Mouse (Mus musculus) kidney, adult 10 weeks (tissue): ENCODE results near the gene Gm13305. TPM values are rescaled to one million over a fixed set of nuclear protein-coding genes. Genes with fewer than 3 reads are reported as not detected.

Source experiments
- polyA plus RNA-seq: library from polyadenylated mRNA; stranded (reverse); fragments of 350-450 nt; fragmentation: Illumina TruSeq; extraction: RNeasy Lipid Tissue Mini Kit (QIAGEN cat#74804); gene quantifications from one replicate; pipeline ENCODE4 v1.2.3, GENCODE M21; 2014; ENCODE audit warnings: low read depth, low replicate concordance

The Gm13305 gene
- not detected for polyA plus RNA-seq

GRCm38 (mm10) chr4:42168503-42168902 lies at the start of gene Gm13305:
Gene Gm13305, minus strand, starts transcription at chr4:42168603.

GRCm38 (mm10) chr4:42153136-42153535 lies 15.3 kb downstream of the Gm13305 start, which contains the start of gene Gm13306:
Gene Gm13306, plus strand, starts transcription at chr4:42153436.

GRCm38 (mm10) chr4:42114517-42114916 lies 53.9 kb downstream of the Gm13305 start, which contains the start of gene Gm13304:
Gene Gm13304, plus strand, starts transcription at chr4:42114817.

Other genes with a start within 250 kb of the Gm13305 start
- gene Gm20878, start 227.0 kb downstream of the Gm13305 start, polyA plus RNA-seq, result 0.93 TPM
- 0.40 TPM for gene Fam205a4, start 202.5 kb downstream of the Gm13305 start, polyA plus RNA-seq
- not detected for gene Gm21093, start 133.9 kb downstream of the Gm13305 start, polyA plus RNA-seq
- not detected for gene Gm3893, start 77.4 kb downstream of the Gm13305 start, polyA plus RNA-seq
- not detected for gene Gm13304, start 53.8 kb downstream of the Gm13305 start, polyA plus RNA-seq
- not detected for gene Gm13306, start 15.2 kb downstream of the Gm13305 start, polyA plus RNA-seq
- gene Gm10600, start 72.0 kb upstream of the Gm13305 start, polyA plus RNA-seq, result 0.53 TPM
- gene Ccl21b, start 87.2 kb upstream of the Gm13305 start, polyA plus RNA-seq, result not detected
- gene Gm21953, start 125.7 kb upstream of the Gm13305 start, polyA plus RNA-seq, result not detected
- gene Fam205a3, start 149.7 kb upstream of the Gm13305 start, polyA plus RNA-seq, result not detected